Mouse (Mus musculus) CH12.LX (cell line): ENCODE data around the gene Gal3st2.
"Not testable (repeated sequence)": the region's sequence is repeated elsewhere in the genome, so short reads cannot be mapped to it uniquely, and the experiment has no call there.

Source experiments
- CTCF ChIP-seq, 2 experiments: IDR thresholded peaks in 1 of 2; conservative IDR thresholded peaks in 1 of 2; 2 replicates each; pipeline ENCODE4 v1.5.1; 2011 to 2012; ENCODE audit warnings: low read depth in 2 of 2, low read length in 2 of 2, improper control_type of control experiment in 1 of 2, inconsistent platforms in 1 of 2, mild to moderate bottlenecking in 1 of 2, moderate library complexity in 1 of 2
- E2F4 ChIP-seq: IDR thresholded peaks from 2 replicates; pipeline ENCODE4 v1.6.1; 2011; ENCODE audit warnings: low read depth, low read length, improper control_type of control experiment; ENCODE audit not compliant: insufficient replicate concordance
- MAFK ChIP-seq: IDR thresholded peaks from 2 replicates; pipeline ENCODE4 v1.6.1; 2011; ENCODE audit warnings: low read length, improper control_type of control experiment; ENCODE audit not compliant: insufficient replicate concordance
- PAX5 ChIP-seq: IDR thresholded peaks from 2 replicates; pipeline ENCODE4 v1.6.1; 2012; ENCODE audit warnings: low read length, inconsistent platforms, mixed read lengths
- POLR2A ChIP-seq: IDR thresholded peaks from 2 replicates; pipeline ENCODE4 v1.6.1; 2011; ENCODE audit warnings: low read depth, mild to moderate bottlenecking, improper control_type of control experiment, low read length
- ZKSCAN1 ChIP-seq: IDR thresholded peaks from 2 replicates; pipeline ENCODE4 v1.6.1; 2012; ENCODE audit warnings: low read depth, inconsistent platforms, low read length, improper control_type of control experiment, borderline replicate concordance

GRCm38 (mm10) chr1:93874405-93874804, 13.3 kb downstream of the Gal3st2 start:
- not testable (repeated sequence) for TF ChIP-seq CTCF (conservative IDR thresholded peaks at IDR 0.05 in 1 of 2, IDR thresholded peaks at IDR 0.05 in 1 of 2; ENCODE audit: low read depth in 2 of 2, low read length in 2 of 2); ZKSCAN1; MAFK; POLR2A; PAX5; E2F4
